Mouse (Mus musculus): ENCODE measurements around the gene Cavin3. TPM values are rescaled to one million over a fixed set of nuclear protein-coding genes. Genes with fewer than 3 reads are reported as not detected.

Gene Cavin3
- total RNA-seq, 1 experiment = 5.3 TPM

DNA sequence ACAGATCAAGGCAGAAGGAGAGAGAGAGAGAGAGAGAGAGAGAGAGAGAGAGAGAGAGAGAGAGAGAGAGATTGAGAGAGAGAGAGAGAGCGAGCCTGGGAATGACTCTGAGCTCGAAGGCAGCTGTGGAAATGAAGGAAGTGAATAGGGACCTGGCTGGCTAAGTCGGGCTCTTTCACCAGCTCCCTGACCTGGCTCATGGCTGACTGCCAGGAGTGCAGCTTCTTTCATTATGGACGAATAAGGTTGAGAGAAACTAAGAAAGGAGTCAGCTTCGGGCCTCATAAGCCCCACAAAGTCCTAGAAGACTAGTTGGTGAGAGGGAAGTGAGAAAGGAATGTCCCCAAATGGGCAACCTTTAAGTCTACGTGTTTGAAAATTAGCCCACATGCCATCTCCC is 38.1 kb upstream of the Cavin3 start:
- Histone ChIP-seq H3K9ac (ENCODE audit: insufficient read depth, low read depth, low read length, poor library complexity, severe bottlenecking) (no peak overlapping the region), H3K9me3 (ENCODE audit: control insufficient read depth, insufficient read depth, low read depth, low read length) (no peaks in the 10 kb centered on the region), H3K4me3 (ENCODE audit: insufficient read depth in 1 of 2, low read depth in 1 of 2, low read length in 2 of 2, poor library complexity in 1 of 2, severe bottlenecking in 1 of 2) (no peak overlapping the region), H3K27ac (ENCODE audit: insufficient read depth, low read depth, low read length, poor library complexity, severe bottlenecking) (no peak overlapping the region), H3K4me1 (ENCODE audit: control insufficient read depth in 2 of 2, insufficient read depth in 2 of 2, low read length in 2 of 2, poor library complexity in 1 of 2) (no peaks in the 10 kb centered on the region), H3K36me3 (ENCODE audit: control insufficient read depth, insufficient read depth, low read length, poor library complexity, severe bottlenecking) (no peaks in the 10 kb centered on the region)
- DNase-seq (ENCODE audit: low read depth, low spot score) = no peak
- in situ Hi-C loops (cut with MboI; ENCODE audit: low sequenced_read_pairs in 2 of 2, unreplicated experiment in 2 of 2) = loop anchor here in 1 of 2 experiments (25.0 kb wide), 1 partner anchor 333 kb away; the partner anchor contains the start of gene Olfr685
- no peak for TF ChIP-seq MAFK (IDR thresholded peaks at IDR 0.05; ENCODE audit: insufficient read depth, low read depth, low read length)
- TF ChIP-seq ZNF384 (IDR thresholded peaks at IDR 0.05; ENCODE audit: low read depth, low read length) = no peak
- TF ChIP-seq HCFC1 (IDR thresholded peaks at IDR 0.05; ENCODE audit: borderline replicate concordance, insufficient read depth, low read length) = no peak
- no peak for TF ChIP-seq ZC3H11A (IDR thresholded peaks at IDR 0.05; ENCODE audit: borderline replicate concordance, low read depth, low read length)

GRCm38 (mm10) chr7:105519771-105520170 is 37.7 kb upstream of the Cavin3 start:
- no peak overlapping the region for H3K27ac ChIP-seq (ENCODE audit: insufficient read depth, low read depth, low read length, poor library complexity, severe bottlenecking)
- H3K36me3 ChIP-seq (ENCODE audit: control insufficient read depth, insufficient read depth, low read length, poor library complexity, severe bottlenecking) = no peaks in the 10 kb centered on the region
- in situ Hi-C loops (cut with MboI; ENCODE audit: low sequenced_read_pairs in 2 of 2, unreplicated experiment in 2 of 2) = loop anchor here (10.0 to 25.0 kb wide), 2 partner anchors 65 to 332 kb away; partner anchors contain the start of gene Olfr685 (in 1 of the 2)
- H3K4me1 ChIP-seq (ENCODE audit: control insufficient read depth in 2 of 2, insufficient read depth in 2 of 2, low read length in 2 of 2, poor library complexity in 1 of 2) = no peaks in the 10 kb centered on the region
- DNase-seq (ENCODE audit: low read depth, low spot score) = no peak
- no peak overlapping the region for H3K9ac ChIP-seq (ENCODE audit: insufficient read depth, low read depth, low read length, poor library complexity, severe bottlenecking)
- H3K4me3 ChIP-seq (ENCODE audit: insufficient read depth in 1 of 2, low read depth in 1 of 2, low read length in 2 of 2, poor library complexity in 1 of 2, severe bottlenecking in 1 of 2) = no peak overlapping the region
- no peak for TF ChIP-seq CHD2 (IDR thresholded peaks at IDR 0.05; ENCODE audit: low read depth, low read length)
- TF ChIP-seq MAFK (IDR thresholded peaks at IDR 0.05; ENCODE audit: insufficient read depth, low read depth, low read length) = no peak
- TF ChIP-seq HCFC1 (IDR thresholded peaks at IDR 0.05; ENCODE audit: borderline replicate concordance, insufficient read depth, low read length) = no peak
- TF ChIP-seq ZC3H11A (IDR thresholded peaks at IDR 0.05; ENCODE audit: borderline replicate concordance, low read depth, low read length) = no peak
- no peak for TF ChIP-seq ZNF384 (IDR thresholded peaks at IDR 0.05; ENCODE audit: low read depth, low read length)
- H3K9me3 ChIP-seq (ENCODE audit: control insufficient read depth, insufficient read depth, low read depth, low read length) = no peaks in the 10 kb centered on the region

- no peaks in the 10 kb centered on the region for H3K9me3 ChIP-seq (ENCODE audit: control insufficient read depth, insufficient read depth, low read depth, low read length)
- no peak overlapping the region for H3K27ac ChIP-seq (ENCODE audit: insufficient read depth, low read depth, low read length, poor library complexity, severe bottlenecking)
- no peak overlapping the region for H3K4me3 ChIP-seq (ENCODE audit: insufficient read depth in 1 of 2, low read depth in 1 of 2, low read length in 2 of 2, poor library complexity in 1 of 2, severe bottlenecking in 1 of 2)
- H3K9ac ChIP-seq (ENCODE audit: insufficient read depth, low read depth, low read length, poor library complexity, severe bottlenecking) = no peak overlapping the region
- DNase-seq (ENCODE audit: low read depth, low spot score) = no peak
- in situ Hi-C loops (cut with MboI; ENCODE audit: low sequenced_read_pairs in 2 of 2, unreplicated experiment in 2 of 2) = loop anchor here (10.0 to 25.0 kb wide), 2 partner anchors 65 to 332 kb away; partner anchors contain the start of gene Olfr685 (in 1 of the 2)
- no peaks in the 10 kb centered on the region for H3K36me3 ChIP-seq (ENCODE audit: control insufficient read depth, insufficient read depth, low read length, poor library complexity, severe bottlenecking)
- no peaks in the 10 kb centered on the region for H3K4me1 ChIP-seq (ENCODE audit: control insufficient read depth in 2 of 2, insufficient read depth in 2 of 2, low read length in 2 of 2, poor library complexity in 1 of 2)
- no peak for TF ChIP-seq HCFC1 (IDR thresholded peaks at IDR 0.05; ENCODE audit: borderline replicate concordance, insufficient read depth, low read length)
- TF ChIP-seq CHD2 (IDR thresholded peaks at IDR 0.05; ENCODE audit: low read depth, low read length) = no peak
- no peak for TF ChIP-seq ZNF384 (IDR thresholded peaks at IDR 0.05; ENCODE audit: low read depth, low read length)
Observed at GRCm38 (mm10) chr7:105519336-105519735, 37.2 kb upstream of the Cavin3 start.

DNA sequence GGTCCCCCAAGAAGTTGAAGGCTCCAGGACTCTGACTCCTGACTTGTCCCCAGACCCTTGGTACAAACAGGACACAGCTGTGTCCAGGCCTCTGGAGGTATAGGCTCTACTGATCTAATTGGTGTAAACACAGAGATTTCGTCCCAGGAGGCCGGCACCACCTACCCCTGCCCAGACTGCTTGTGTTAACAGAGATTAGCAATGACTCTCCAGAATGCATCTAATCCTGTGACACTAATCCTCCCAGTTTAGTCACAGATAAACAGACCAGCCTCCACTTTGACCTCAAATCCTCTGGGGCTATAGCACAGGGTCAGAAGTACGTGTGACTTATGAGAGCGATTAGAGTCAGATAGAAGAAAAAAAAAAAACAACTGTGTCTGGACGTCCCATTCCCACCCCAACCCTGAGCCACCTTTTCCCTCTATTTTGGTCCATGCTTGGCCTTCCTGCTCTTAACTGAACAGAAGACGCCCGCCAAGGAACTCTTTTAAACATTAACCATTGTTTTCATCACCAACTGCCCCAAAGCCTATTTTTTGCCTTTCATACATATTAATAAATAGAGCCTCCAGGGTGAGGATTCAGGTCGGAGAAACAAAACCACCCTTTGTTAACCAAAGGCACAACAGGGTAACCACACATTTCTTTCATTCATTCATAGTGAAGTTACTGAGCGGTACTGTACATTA is 34.7 kb upstream of the Cavin3 start:
- Histone ChIP-seq H3K9ac (ENCODE audit: insufficient read depth, low read depth, low read length, poor library complexity, severe bottlenecking) (no peak overlapping the region), H3K27ac (ENCODE audit: insufficient read depth, low read depth, low read length, poor library complexity, severe bottlenecking) (no peak overlapping the region), H3K4me3 (ENCODE audit: insufficient read depth in 1 of 2, low read depth in 1 of 2, low read length in 2 of 2, poor library complexity in 1 of 2, severe bottlenecking in 1 of 2) (no peak overlapping the region), H3K4me1 (ENCODE audit: control insufficient read depth in 2 of 2, insufficient read depth in 2 of 2, low read length in 2 of 2, poor library complexity in 1 of 2) (no peaks in the 10 kb centered on the region), H3K9me3 (ENCODE audit: control insufficient read depth, insufficient read depth, low read depth, low read length) (no peaks in the 10 kb centered on the region), H3K36me3 (ENCODE audit: control insufficient read depth, insufficient read depth, low read length, poor library complexity, severe bottlenecking) (no peaks in the 10 kb centered on the region)
- no peak for DNase-seq (ENCODE audit: low read depth, low spot score)
- in situ Hi-C loops (cut with MboI; ENCODE audit: low sequenced_read_pairs in 2 of 2, unreplicated experiment in 2 of 2) = loop anchor here (10.0 to 25.0 kb wide), 2 partner anchors 62 to 330 kb away; partner anchors contain the start of gene Olfr685 (in 1 of the 2)
- TF ChIP-seq CHD2 (IDR thresholded peaks at IDR 0.05; ENCODE audit: low read depth, low read length) (no peak), ZNF384 (IDR thresholded peaks at IDR 0.05; ENCODE audit: low read depth, low read length) (no peak), HCFC1 (IDR thresholded peaks at IDR 0.05; ENCODE audit: borderline replicate concordance, insufficient read depth, low read length) (no peak), MAFK (IDR thresholded peaks at IDR 0.05; ENCODE audit: insufficient read depth, low read depth, low read length) (no peak), ZC3H11A (IDR thresholded peaks at IDR 0.05; ENCODE audit: borderline replicate concordance, low read depth, low read length) (no peak)

Measured in ES-E14 (cell line).